Mouse (Mus musculus) liver, adult (tissue): ENCODE results near the gene Abhd17b.

Experiments used
- GATA4 ChIP-seq: IDR thresholded peaks from 2 replicates; pipeline ENCODE4 v1.6.1; 2014; ENCODE audit warnings: mild to moderate bottlenecking, low read length; ENCODE audit not compliant: insufficient replicate concordance

Gene Abhd17b

DNA sequence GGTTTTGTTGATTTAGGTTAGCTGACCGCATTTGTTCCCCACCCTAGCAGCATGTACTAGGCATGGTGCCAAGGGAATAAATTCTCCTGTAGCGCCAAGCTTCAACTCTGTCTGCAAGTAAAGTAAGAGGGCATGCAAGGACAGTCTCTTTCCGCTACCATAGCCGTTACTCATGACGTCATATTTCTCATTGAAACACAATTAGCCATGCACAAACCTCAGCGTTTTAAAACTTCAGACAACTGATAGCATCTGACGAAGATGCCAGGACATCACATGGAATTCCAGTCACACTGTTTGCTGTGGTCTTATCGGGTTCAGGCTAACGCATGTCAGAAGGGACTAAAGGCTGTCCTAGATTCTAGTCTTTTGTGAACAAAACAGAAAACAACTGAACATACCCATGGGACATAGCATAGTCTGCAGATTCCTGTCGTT, 62.0 kb downstream of the Abhd17b start:
- TF ChIP-seq GATA4, result no peak

DNA sequence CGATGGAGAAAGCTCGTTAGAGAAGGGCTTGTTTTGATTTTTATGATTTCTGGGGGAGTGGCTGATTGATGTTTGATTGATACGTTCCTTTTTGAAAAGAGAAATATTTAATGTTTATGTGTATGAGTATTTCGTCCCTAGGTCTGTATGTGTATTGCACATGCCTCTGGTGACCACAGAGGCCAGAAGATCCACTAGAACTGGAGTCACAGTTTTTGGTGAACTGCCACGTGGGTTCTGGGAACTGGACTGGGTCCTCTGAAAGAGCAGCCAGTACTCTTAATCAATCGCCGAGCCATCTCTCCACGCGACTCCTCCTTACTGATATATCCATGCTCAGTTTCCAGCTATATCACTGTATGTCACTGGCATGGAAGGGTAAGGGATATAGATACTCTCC, 62.5 kb downstream of the Abhd17b start:
- TF ChIP-seq GATA4, result no peak

DNA sequence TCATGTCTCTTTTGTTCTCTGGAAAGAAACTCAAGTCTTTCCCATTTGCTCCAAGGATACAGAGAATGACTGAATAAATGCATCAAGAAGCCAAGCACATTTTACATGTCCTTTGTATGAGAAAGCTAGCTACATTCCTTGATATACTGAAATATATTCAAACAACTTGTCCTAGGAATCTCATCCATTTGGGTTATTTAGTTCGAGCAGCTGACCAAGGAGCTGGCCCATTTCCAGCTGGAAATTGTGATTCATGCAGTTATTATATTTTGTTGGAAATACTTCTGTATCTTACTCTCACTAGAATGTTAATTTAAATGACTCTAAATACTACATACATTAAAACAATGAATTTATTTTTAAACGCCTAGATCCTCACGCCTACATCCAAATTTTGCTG, 63.5 kb downstream of the Abhd17b start:
- no peak for TF ChIP-seq GATA4

DNA sequence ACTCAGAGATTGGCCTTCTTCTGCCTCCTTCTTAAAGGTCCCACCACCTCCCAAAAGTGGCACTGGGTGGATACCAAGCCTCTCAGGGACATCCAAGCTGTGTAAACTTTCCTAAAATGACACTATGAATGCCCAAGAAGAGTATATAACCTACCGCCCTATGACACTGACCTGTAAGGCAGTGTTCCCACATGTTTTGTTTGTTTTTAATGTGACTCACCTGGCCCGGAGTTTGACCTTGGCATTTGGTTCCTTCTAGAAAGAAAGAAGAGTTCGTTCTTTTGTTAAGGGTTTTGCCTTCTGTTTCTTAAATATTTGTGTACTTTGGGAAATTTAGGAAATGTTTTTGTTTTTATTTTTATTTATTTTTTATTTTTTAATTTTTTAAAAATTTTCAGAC, 66.2 kb downstream of the Abhd17b start:
- no peak for TF ChIP-seq GATA4

DNA sequence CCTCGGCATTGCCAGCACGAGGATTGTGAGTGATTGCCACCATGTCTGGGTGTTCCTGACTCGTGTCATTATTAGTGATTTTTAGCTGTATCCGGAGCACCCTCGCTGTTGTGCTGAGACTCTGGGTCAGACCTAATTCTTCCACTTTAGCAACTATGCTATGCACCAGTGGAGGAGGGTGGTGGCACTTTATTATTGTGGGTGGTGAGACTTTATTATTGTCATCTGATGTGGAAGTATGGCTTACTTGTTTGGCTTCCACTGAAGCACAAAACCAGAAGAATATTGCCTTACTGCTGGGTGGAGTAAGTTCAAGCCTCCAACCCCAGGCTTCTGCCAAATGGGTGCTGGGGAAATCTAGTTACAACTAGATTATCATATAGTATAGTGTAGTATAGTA, 68.0 kb downstream of the Abhd17b start:
- no peak for TF ChIP-seq GATA4

DNA sequence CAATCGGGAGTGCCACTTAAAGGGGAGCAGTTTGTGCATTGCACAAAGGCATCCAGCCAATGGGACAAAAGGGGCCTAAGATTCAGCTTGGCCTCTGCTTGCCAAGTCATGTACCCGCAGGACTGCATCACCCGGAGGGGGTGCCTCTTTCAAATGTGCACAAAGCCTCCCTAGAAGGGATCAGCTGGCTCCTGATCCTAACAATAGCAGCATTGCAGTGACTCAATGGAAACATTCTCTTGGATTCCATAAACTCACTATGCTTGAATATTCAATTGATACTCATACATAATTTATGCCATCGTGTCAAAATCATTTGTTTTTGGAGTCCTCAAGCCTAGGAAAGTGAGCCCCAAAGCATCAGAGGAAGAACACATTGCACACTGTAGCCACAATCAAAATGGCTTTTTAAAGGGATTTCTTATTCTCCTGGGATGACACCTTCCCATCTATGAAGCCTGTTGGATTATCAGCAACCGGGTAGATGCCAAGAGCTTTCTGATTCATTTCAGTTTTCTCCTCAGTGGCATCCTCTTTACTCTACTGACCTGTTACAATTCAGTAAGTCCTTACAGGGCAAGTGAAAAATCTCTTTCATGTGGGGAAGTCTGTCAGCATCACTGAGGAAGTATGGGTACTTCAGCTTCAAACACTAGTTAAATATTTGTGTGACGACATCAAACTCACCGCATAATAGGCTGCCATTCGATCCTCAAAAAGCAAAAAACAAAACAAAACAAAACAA, 71.1 kb downstream of the Abhd17b start:
- TF ChIP-seq GATA4, result no peak

DNA sequence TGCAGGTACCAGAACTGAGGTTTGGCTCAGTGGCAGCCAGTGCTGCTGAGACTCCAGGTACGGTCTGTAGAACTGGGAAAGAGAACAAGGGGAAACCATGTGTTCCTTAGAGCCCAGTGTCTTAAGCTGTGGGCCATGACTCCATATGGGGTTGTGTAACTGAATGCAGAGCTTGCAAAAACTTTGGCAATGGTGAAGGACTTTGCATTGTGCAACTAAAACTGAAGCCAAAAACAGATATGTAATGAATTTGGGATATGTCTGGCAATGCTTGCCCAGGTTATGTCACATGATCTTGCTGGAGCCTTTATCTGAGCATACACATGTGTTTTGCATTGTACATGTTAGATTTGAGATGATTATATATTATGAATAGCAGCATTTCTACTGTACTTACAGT, 72.2 kb downstream of the Abhd17b start:
- TF ChIP-seq GATA4, result no peak

DNA sequence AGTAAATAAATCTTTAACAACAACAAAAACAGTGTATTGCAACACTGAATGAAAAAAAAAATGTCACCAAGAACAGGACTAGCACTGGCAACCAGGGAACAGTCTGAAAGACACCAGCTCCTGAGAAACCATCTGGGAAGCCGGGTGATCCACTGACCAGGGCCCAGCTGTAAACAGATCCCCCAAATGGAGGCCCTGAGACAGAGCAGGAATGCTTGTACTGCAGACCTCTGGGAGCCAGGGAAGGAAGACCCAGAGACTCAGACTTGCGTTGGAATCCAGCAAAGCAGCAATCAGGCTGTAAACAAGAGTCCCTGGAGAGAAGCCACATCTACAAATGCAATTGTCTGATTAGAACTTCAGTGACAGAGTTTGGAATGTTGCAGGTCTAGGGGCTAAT, 74.1 kb downstream of the Abhd17b start:
- TF ChIP-seq GATA4, result no peak

DNA sequence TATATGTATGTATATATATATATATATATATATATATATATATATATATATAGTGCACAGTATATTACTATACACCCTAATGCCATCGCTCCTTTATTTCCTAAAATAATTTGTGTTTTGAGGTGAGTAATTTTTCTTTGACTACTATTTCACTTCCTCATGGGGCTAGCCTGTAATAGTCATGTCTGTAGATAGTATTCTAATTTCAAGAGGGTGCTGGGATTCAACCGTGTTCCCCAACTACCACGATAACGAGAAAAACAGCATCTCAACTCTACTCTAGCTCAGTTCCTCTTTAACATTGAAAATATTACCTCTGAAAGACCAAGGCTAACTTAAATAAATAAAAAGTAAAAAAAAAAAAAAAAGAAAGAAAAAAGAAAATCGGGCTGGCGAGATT, 75.4 kb downstream of the Abhd17b start:
- TF ChIP-seq GATA4, result no peak

DNA sequence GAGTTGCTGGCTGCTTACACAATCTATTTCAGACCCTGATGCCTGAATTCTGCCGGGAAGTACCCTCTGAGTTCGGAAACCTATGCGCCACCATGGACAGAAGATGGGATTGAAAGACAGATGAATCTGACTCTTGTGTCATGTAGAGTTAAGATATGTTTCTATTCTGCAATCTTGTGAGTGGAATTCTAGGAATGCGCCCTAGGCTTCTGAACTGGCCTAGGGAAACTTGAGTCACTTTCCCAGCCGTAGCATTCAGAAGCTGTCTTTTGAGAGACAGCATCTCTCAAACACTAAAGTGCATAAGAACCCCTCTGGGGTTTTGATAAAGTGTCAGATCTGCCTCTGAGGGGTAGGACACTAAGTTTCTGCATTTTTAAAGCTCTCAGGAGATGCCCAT, 78.9 kb downstream of the Abhd17b start:
- no peak for TF ChIP-seq GATA4

DNA sequence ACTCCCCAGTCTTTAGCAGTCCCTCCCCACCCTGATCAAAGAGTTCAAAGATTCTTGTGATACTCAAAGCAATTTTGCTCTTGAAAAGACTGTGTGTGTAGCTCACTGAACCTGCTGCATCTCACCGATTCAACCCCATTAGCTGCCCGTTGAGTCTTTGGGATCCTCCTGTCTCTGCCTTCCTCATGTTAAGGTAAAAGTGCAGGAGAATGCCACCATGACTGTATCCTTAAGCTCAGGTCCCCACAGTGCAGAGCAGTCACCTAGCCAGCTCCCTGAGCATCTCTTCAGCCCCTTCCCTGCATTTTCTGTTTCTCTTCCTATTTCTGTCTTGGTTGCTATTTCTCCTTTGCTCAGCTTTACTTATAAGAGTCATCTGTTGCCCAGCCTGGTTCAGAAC, 80.2 kb downstream of the Abhd17b start:
- TF ChIP-seq GATA4, result no peak

DNA sequence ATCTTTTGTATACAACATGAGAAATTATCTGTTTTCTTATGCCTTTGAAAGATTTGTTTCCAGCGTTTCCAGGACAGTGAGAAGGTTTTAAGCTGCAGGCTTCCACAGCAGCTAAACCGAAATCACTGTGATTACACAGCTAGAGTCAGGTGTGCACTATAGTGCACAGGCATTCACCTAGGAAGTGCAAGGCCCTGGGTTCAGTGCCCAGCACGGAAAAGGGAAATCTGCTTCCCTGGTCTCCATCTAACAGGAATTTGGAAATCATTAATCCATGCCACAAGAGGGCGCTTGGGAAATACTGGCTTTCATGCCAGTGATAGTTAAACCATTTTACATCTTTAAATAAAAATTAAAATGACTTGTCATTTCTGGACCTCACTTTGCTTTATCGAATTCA, 81.1 kb downstream of the Abhd17b start:
- TF ChIP-seq GATA4, result no peak
